Mouse (Mus musculus) layer of hippocampus, adult 2 months (tissue): Measurements from ENCODE around the gene Triobp. TPM values are rescaled to one million over a fixed set of nuclear protein-coding genes. Genes with fewer than 3 reads are reported as not detected.
"Not testable (repeated sequence)": the region's sequence is repeated elsewhere in the genome, so short reads cannot be mapped to it uniquely, and the experiment has no call there.

Source experiments
- DNase-seq, 2 experiments: peaks; one replicate each; pipeline ENCODE4 v3.0.0; 2022; ENCODE audit warnings: low spot score in 2 of 2
- H3K27ac ChIP-seq: fragments of 200-600 bp; 2 replicates; pipeline ENCODE4 v1.8.1; 2022
- H3K4me3 ChIP-seq: fragments of 200-600 bp; 2 replicates; pipeline ENCODE4 v1.8.1; 2022; ENCODE audit warnings: mild to moderate bottlenecking
- CTCF ChIP-seq: fragments of 200-600 bp; conservative IDR thresholded peaks from 2 replicates; pipeline ENCODE4 v1.8.1; 2022; ENCODE audit warnings: antibody characterized with exemption, mild to moderate bottlenecking, moderate library complexity
- total RNA-seq, 2 experiments: library from RNA; stranded (reverse); gene quantifications; 2 replicates each; pipeline ENCODE4 v1.2.3; 2021

Gene Triobp
- total RNA-seq, 2 experiments from 2014 or later, result 10.0 to 13.4 TPM

GRCm38 (mm10) chr15:79025687-79026308, 78.3 kb downstream of the Triobp start:
- peak overlapping the region; percentile 55; the same call in 1 of the 2 replicates for H3K27ac ChIP-seq
- no peak for TF ChIP-seq CTCF
- H3K4me3 ChIP-seq, result peak overlapping the region; percentile 42
- no peak for DNase-seq

- peak overlapping the region; percentile 99; the same call in 1 of the 2 replicates for H3K27ac ChIP-seq
- TF ChIP-seq CTCF, result no peak
- no peak overlapping the region for H3K4me3 ChIP-seq
- DNase-seq, result no peak
Observed at GRCm38 (mm10) chr15:79026511-79027290, 79.2 kb downstream of the Triobp start.

GRCm38 (mm10) chr15:79027291-79028205, 80.0 kb downstream of the Triobp start:
- Histone ChIP-seq H3K27ac (peak overlapping the region; percentile 99), H3K4me3 (peak overlapping the region; percentile 78)
- DNase-seq, result no peak
- no peak for TF ChIP-seq CTCF

GRCm38 (mm10) chr15:79028237-79028738, 80.8 kb downstream of the Triobp start, which contains the start of gene H1f0:
Gene H1f0, plus strand, starts transcription at chr15:79028450.
- no peak; the same call in none of the 2 replicates for TF ChIP-seq CTCF
- Histone ChIP-seq H3K27ac (peak within 1 kb of the TSS; percentile 99), H3K4me3 (peak within 1 kb of the TSS; percentile 78)

GRCm38 (mm10) chr15:79028823-79029484, 81.4 kb downstream of the Triobp start:
- peak overlapping the region; percentile 78 for H3K4me3 ChIP-seq
- no peak for TF ChIP-seq CTCF
- no peak for DNase-seq
- H3K27ac ChIP-seq, result peak overlapping the region; percentile 99

More at GRCm38 (mm10) chr15:79028237-79028738, 80.8 kb downstream of the Triobp start, which contains the start of gene H1f0:
- peak; percentile 93 to 98 for DNase-seq

GRCm38 (mm10) chr15:79029519-79030241, 82.2 kb downstream of the Triobp start:
- H3K27ac ChIP-seq, result peak overlapping the region; percentile 99
- DNase-seq, result no peak
- no peak for TF ChIP-seq CTCF
- peak overlapping the region; percentile 78 for H3K4me3 ChIP-seq

GRCm38 (mm10) chr15:79030551-79031435, 83.3 kb downstream of the Triobp start:
- H3K4me3 ChIP-seq, result peak overlapping the region; percentile 78
- no peak for TF ChIP-seq CTCF
- peak overlapping the region; percentile 99 for H3K27ac ChIP-seq
- DNase-seq, result peak; percentile 81 to 89

GRCm38 (mm10) chr15:79031908-79032307, 84.4 kb downstream of the Triobp start:
- DNase-seq, H3K27ac ChIP-seq, H3K4me3 ChIP-seq: not testable (repeated sequence)

- peak in 1 of 2 experiments; percentile 77 for DNase-seq
- peak; percentile 96 for TF ChIP-seq CTCF
Observed at GRCm38 (mm10) chr15:79037913-79038328, 90.4 kb downstream of the Triobp start.

GRCm38 (mm10) chr15:79038331-79038730, 90.8 kb downstream of the Triobp start:
- Histone ChIP-seq H3K4me3 (no peak overlapping the region), H3K27ac (no peak overlapping the region)
- no peak for DNase-seq
- no peak for TF ChIP-seq CTCF

More at GRCm38 (mm10) chr15:79037913-79038328, 90.4 kb downstream of the Triobp start:
- H3K27ac ChIP-seq, result no peak overlapping the region
- H3K4me3 ChIP-seq, result no peak overlapping the region
